Mouse (Mus musculus): ENCODE results near the gene Pbld2.

DNA sequence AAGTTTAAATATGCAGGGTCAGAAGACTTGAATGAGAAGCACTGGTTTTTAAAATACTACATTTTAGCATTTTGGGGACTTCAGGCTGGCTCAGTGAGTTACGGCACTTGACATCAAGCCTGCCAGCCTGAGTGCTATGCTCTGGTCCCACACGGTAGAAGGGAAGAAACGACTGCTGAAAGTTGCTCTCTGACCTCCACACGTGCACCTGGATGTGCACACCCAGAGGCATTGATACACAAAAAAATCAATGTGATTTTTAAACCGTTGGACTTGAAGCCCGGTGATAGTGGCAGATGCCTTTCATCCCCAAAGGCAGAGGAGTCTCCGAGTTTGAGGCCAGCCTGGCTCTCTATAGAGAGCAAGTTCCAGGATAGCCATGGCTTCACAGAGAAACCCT, 67.8 kb downstream of the Pbld2 start:
- no peak for TF ChIP-seq CTCF (IDR thresholded peaks at IDR 0.05; ENCODE audit: borderline replicate concordance, insufficient read depth, low read depth, low read length)
- no peak for TF ChIP-seq POLR2A (IDR thresholded peaks at IDR 0.05; ENCODE audit: borderline replicate concordance, insufficient read depth, low read length)
